Mouse (Mus musculus): Measurements from ENCODE around the gene Mamdc2.

The Mamdc2 gene

GRCm38 (mm10) chr19:23357253-23357652 lies 91.0 kb downstream of the Mamdc2 start:
- no peak for DNase-seq (ENCODE audit: low spot score)

GRCm38 (mm10) chr19:23354738-23355137 lies 93.5 kb downstream of the Mamdc2 start:
- DNase-seq (ENCODE audit: low spot score) = no peak

GRCm38 (mm10) chr19:23353881-23354401 lies 94.3 kb downstream of the Mamdc2 start:
- DNase-seq (ENCODE audit: low spot score) = no peak

GRCm38 (mm10) chr19:23353161-23353560 lies 95.1 kb downstream of the Mamdc2 start:
- no peak for DNase-seq (ENCODE audit: low spot score)

GRCm38 (mm10) chr19:23351808-23352491 lies 96.3 kb downstream of the Mamdc2 start:
- no peak for DNase-seq (ENCODE audit: low spot score)

DNA sequence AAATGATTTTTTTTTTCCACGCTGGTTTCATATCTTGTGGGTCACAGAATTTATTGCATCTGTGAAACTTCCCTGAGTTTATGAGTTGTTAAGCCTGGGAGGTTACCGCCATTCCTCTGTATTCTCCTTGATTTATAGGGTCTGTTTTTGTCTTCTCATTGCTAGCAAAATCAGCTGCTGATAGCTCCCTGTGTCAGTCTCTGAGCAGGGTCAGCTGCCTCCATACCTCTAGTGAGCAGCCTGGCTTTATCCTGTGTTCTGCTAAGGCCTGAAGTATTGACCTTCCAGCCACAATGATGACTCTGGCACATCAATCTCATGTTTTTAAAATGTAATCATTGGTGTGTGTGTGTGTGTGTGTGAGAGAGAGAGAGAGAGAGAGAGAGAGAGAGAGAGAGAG lies 98.3 kb downstream of the Mamdc2 start:
- no peak for DNase-seq (ENCODE audit: low spot score)

DNA sequence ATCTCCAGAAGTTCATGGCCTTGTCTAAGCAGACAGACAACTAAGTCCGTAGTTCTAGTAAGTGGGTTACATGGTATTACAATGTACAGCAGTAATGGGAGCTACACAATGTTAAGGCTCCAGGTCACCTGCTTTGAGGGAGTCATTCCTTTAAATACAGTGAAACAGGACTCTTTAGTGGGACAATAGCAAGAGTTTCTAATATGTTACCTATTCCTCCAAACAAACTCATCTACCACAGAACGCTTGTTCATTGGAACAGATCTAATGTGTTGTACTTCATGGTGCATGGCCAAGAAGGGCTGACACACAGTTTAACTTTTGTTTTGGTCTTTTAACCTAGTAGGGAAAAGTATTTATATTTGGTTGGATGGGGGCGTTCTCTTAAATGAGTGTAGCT lies 105.5 kb downstream of the Mamdc2 start:
- no peak for DNase-seq (ENCODE audit: low spot score)

DNA sequence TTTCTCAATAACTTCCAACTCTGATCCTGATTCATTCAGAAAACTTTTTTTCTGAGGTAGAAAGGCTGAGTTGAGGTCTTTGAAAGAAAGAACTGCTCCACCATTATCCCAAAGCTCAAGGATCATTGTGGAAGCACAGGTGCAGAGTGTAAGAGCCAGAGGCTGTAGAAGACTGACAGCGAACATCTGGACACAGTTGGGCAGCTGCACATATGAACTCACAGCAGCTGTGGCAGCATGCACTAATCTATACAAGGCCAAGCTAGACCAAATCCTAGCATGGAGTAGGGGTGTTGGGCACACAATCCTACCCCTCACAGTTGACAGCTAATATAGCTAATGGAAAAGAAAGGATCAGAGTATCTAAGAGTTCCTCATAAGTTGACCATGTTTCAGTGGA lies 115.4 kb downstream of the Mamdc2 start:
- no peak for DNase-seq (ENCODE audit: low spot score)

- no peak for DNase-seq (ENCODE audit: low spot score)
These were observed 117.4 kb downstream of the Mamdc2 start for GRCm38 (mm10) chr19:23330842-23331241.

GRCm38 (mm10) chr19:23329346-23329745 lies 118.9 kb downstream of the Mamdc2 start:
- no peak for DNase-seq (ENCODE audit: low spot score)

GRCm38 (mm10) chr19:23327056-23327640 lies 121.1 kb downstream of the Mamdc2 start:
- DNase-seq (ENCODE audit: low spot score) = no peak

DNA sequence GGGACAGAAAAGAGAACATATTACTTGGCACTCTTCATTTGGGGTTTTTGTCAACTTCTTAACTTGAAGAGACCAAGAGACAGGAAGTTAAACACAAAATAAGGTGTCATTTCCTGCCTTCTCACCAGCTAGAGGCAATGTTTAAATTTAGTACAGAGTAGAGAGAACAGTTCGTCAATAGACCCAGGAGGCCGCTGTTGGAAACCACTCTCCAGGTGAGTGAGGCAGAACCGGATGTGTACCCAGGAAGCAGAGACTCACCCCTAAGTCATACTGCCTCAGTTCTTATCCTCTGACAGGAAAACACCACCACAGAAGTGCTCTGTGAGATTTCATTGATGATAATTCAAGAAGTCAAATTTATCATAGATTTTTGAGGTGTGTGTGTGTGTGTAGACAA lies 125.1 kb downstream of the Mamdc2 start:
- no peak for DNase-seq (ENCODE audit: low spot score)

- DNase-seq (ENCODE audit: low spot score) = no peak
These were observed 130.3 kb downstream of the Mamdc2 start for GRCm38 (mm10) chr19:23317989-23318358.

- DNase-seq (ENCODE audit: low spot score) = no peak
These were observed 130.8 kb downstream of the Mamdc2 start for GRCm38 (mm10) chr19:23317295-23317988.

GRCm38 (mm10) chr19:23316851-23317250 lies 131.4 kb downstream of the Mamdc2 start:
- no peak for DNase-seq (ENCODE audit: low spot score)

GRCm38 (mm10) chr19:23309979-23310378 lies 138.3 kb downstream of the Mamdc2 start:
- no peak for DNase-seq (ENCODE audit: low spot score)

DNA sequence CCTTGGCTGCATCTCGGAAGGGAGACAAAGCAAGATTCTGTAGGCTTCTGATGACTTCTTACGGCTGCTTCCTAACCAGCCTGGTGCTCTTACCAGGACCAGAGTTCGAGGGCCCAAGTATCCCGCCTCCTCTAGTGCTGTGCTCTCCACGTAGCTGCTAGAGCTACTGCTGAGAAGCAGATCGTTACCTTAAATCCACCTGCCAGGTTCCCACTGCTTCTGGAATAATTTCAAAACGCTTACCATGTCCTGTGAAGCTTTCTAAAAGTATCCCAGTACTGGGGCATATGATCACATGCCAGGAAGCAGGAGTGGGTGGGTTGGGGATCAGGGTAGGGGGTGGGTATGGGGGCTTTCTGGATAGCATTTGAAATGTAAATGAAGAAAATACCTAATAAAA lies 141.6 kb downstream of the Mamdc2 start:
- DNase-seq (ENCODE audit: low spot score) = no peak

DNA sequence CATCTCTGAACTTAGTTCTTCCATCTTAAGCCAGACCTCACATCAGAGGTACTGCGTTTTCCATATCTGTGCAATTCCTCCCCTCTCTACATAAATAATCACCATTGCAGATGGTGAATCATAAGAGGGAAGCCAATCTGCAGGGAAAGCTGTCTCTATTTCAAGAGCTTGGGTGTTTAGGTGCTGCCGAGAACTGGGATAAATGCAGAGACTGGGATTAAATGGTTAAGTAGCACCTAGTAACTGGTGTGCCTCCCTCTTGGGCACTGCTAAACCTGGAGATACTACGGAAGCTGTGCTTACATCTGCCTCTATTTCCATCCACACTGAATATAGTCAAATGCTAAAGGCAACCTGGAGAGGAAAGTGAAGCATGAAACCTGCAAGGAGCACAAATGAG lies 148.3 kb downstream of the Mamdc2 start:
- no peak for DNase-seq (ENCODE audit: low spot score)

GRCm38 (mm10) chr19:23298917-23299316 lies 149.3 kb downstream of the Mamdc2 start:
- no peak for DNase-seq (ENCODE audit: low spot score)

DNA sequence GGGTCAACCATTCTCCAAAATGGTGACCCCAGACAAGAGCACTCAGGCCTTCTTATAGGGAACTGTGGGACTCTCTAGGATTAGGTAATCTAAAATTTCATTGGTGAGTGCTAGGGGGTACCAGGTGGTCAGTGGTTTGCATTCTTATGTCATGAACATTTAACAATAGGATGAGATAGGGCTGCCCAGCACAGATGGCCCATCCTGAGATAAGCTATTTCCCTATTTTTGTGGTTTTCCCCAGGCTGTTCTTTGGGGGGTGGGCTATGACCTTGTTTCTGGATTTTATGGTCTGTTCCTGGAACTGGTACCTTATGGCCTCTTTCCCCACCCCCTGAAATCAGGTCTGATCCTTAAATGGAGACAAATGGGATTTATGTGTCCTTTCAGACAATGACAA lies 151.1 kb downstream of the Mamdc2 start:
- DNase-seq (ENCODE audit: low spot score) = no peak

DNA sequence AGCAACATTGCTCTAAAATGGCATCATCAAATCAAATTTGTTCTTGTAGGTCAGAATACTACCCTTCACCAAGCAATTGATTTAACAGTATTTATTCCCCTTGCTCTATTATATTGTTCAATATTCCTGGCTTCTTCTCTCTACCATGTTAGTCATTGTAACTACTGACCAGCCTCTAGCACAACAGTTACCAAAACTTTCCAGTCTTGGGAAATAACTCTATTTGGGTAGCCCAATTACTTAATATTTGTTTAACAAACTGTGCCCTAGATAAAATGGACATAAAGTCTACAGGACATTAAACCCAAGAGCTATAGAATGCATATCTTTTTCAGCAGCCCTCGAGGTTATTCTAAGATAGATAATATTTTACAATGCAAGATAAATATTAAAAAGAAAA lies 159.0 kb downstream of the Mamdc2 start:
- DNase-seq (ENCODE audit: low spot score) = no peak

- peak; percentile 12 for DNase-seq (ENCODE audit: low spot score)
These were observed 166.2 kb downstream of the Mamdc2 start for GRCm38 (mm10) chr19:23281911-23282660.

Data from embryo, embryonic 10.5 days (tissue).